Mouse (Mus musculus) spleen, adult 10 weeks (tissue): Measurements from ENCODE around the gene Kcnh1. TPM values are rescaled to one million over a fixed set of nuclear protein-coding genes. Genes with fewer than 3 reads are reported as not detected.

ENCODE experiments used
- polyA plus RNA-seq: library from polyadenylated mRNA; stranded (reverse); fragments of 350-450 nt; fragmentation: Illumina TruSeq; extraction: RNeasy Lipid Tissue Mini Kit (QIAGEN cat#74804); gene quantifications from one replicate; pipeline ENCODE4 v1.2.3, GENCODE M21; 2015; ENCODE audit warnings: low replicate concordance; ENCODE audit not compliant: insufficient read depth

Gene Kcnh1
- polyA plus RNA-seq, result 1.7 TPM

DNA sequence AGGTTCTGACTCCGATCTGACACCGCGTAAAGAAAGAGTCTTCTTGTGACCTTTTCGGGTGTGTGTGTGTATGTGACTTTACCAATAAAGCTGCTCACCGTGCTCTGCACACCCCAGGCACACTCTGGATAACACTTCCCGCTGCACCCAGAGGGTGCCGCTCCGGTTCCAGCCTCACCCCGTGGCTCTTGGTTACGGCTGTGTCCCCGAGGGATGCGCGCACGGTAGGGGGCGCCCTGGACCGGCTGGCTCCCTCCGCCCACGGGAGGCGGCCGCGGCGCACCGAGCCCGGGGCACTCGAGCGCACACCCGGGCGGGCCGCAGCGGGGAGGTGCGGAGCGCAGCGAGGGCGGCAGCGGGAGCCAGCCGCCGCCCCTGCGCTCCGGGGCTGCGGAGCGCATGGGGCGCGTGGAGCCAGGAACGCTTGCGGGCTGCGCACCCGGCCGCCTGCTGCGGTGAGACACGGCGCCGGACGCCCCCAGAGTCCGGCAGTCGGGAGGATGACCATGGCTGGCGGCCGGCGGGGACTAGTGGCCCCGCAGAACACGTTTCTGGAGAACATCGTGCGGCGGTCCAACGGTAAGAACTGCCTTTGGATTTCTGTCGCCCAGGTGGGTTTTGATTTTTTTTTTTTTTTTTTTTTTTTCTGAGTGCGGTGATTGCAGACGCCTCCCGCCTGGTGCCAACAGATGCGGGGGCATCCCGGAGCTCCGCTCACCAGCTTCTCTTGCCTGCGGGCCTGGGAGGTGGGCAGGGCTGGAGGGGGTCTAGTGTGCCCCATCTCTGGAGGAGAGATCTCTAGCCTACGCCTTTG, at the start of gene Kcnh1:
Gene Kcnh1 (plus strand): TSS at position 267 of the 814 bp plus-strand sequence.

Other genes starting within 250 kb of the Kcnh1 start
- not detected for gene Rd3, start 213.4 kb upstream of the Kcnh1 start, polyA plus RNA-seq
- gene Traf5, start 98.2 kb upstream of the Kcnh1 start, polyA plus RNA-seq, result 106 TPM
- gene Rcor3, start 52.7 kb upstream of the Kcnh1 start, polyA plus RNA-seq, result 17.7 TPM